Mouse (Mus musculus) erythroblast, embryonic 14.5 days (primary cell): ENCODE results near the gene Htra1.

Source experiments
- GATA1 ChIP-seq: IDR thresholded peaks from 2 replicates; pipeline ENCODE4 v1.6.1; 2012; ENCODE audit warnings: low read length, inconsistent platforms, mixed read lengths
- TAL1 ChIP-seq: IDR thresholded peaks from 3 replicates; pipeline ENCODE4 v1.6.1; 2012; ENCODE audit warnings: low read length, inconsistent platforms, mixed read lengths

DNA sequence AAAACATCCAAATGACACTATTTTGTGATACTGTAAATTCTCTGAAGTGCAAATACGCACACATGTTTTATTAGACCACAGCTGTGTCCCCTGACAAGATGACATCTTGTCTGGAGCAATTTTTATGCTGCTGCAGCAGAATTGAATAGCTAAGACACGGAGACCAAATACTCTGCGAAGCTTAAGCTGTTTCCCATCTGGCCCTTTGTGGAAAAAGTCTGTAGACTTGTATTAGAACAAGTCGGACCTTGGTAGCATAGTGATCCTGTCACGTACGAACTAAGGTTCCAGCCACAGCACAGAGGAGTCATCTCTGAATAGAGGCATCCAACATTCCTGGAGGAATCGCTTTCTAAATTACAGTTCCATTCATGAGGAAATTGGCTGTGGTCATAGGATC lies 48.4 kb downstream of the Htra1 start:
- TF ChIP-seq GATA1 (no peak), TAL1 (no peak)
